ENCODE assay signal across 1 mouse cellular context in the genomic region with DNA sequence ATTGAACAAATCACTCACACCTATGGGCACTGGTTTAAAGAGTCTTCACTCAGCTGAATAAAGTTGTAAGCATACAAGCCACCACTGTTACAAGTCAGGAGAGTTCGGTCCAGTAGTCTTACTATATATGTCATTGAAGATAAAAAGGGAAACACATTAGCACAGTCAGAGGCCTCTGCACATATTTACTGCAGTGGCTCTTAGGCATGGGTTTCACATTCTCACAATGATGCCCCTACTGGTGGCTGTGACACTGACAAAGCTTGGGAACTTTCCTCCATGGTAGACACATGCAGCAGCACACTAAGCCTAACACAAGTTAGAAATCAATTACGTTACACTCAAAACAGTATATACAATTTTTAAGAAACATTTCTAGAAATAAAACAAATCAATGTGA.
TF ChIP-seq lines count a peak whose summit lies in the region.

No protein-coding gene starts in this region.

TF ChIP-seq in MEL, 35 proteins besides CTCF, POLR2A, EP300 and RAD21 (continued from another document):
- no peak for TF ChIP-seq HCFC1 (IDR thresholded peaks at IDR 0.05; ENCODE audit: low read depth, low read length)
- no peak for TF ChIP-seq MXI1 (IDR thresholded peaks at IDR 0.05; ENCODE audit: low read depth, low read length)
- TF ChIP-seq POLR2AphosphoS2 (IDR thresholded peaks at IDR 0.05; ENCODE audit: low read length) = no peak
- no peak for TF ChIP-seq MYB (IDR thresholded peaks at IDR 0.05; ENCODE audit: low read depth, low read length)
- no peak for TF ChIP-seq ETS1 (IDR thresholded peaks at IDR 0.05; ENCODE audit: low read depth, low read length)
- no peak for TF ChIP-seq ELF1 (IDR thresholded peaks at IDR 0.05; ENCODE audit: low read depth, low read length)
- TF ChIP-seq USF2 (IDR thresholded peaks at IDR 0.05; ENCODE audit: borderline replicate concordance in 1 of 2, insufficient read depth in 1 of 2, low read depth in 1 of 2, low read length in 2 of 2) = no peak
- TF ChIP-seq NRF1 (IDR thresholded peaks at IDR 0.05; ENCODE audit: insufficient read depth, low read depth, low read length, poor library complexity, severe bottlenecking) = no peak
- TF ChIP-seq ZNF384 (IDR thresholded peaks at IDR 0.05; ENCODE audit: low read depth, low read length) = no peak
- no peak for TF ChIP-seq SMC3 (IDR thresholded peaks at IDR 0.05; ENCODE audit: low read depth, low read length)
- TF ChIP-seq E2F4 (IDR thresholded peaks at IDR 0.05; ENCODE audit: borderline replicate concordance, low read depth, low read length) = no peak
- TF ChIP-seq POLR2AphosphoS5 (IDR thresholded peaks at IDR 0.05; ENCODE audit: borderline replicate concordance, low read depth, low read length) = no peak
- no peak for TF ChIP-seq BHLHE40 (IDR thresholded peaks at IDR 0.05; ENCODE audit: borderline replicate concordance, low read depth, low read length)
- TF ChIP-seq GABPA (IDR thresholded peaks at IDR 0.05; ENCODE audit: low read depth, low read length) = no peak
- TF ChIP-seq JUND (IDR thresholded peaks at IDR 0.05; ENCODE audit: low read depth, low read length) = no peak
- TF ChIP-seq MEF2A (IDR thresholded peaks at IDR 0.05; ENCODE audit: extremely low read depth, insufficient replicate concordance, low read depth, low read length, poor library complexity, severe bottlenecking) = no peak
